Mouse (Mus musculus): ENCODE results near the gene Usp16. TPM values are rescaled to one million over a fixed set of nuclear protein-coding genes. Genes with fewer than 3 reads are reported as not detected.

The Usp16 gene
- total and polyA plus RNA-seq, 3 experiments: 66.6 to 256 (median 76.4) TPM

- DNase-seq (ENCODE audit: low read depth, low spot score): no peak
- Histone ChIP-seq H3K27ac (ENCODE audit: control insufficient read depth, low read depth, low read length) (no peak overlapping the region), H3K36me3 (ENCODE audit: control insufficient read depth in 1 of 2, insufficient read depth in 2 of 2, low read length in 2 of 2) (peaks cover 0 to 17% of the 10 kb centered on the region in 2 experiments; a peak in 2 of 4 replicates), H3K27me3 (ENCODE audit: control insufficient read depth in 1 of 2, insufficient read depth in 2 of 2, low read length in 2 of 2) (no peaks in the 10 kb centered on the region), H3K9me3 (replicated peaks; ENCODE audit: insufficient read depth, low read length) (no peaks in the 10 kb centered on the region), H3K4me3 (ENCODE audit: control insufficient read depth in 1 of 2, insufficient read depth in 1 of 2, low read depth in 2 of 2, low read length in 2 of 2) (no peak overlapping the region), H3K9ac (ENCODE audit: control insufficient read depth, low read depth, low read length, poor library complexity, severe bottlenecking) (no peak overlapping the region), H3K79me2 (ENCODE audit: control insufficient read depth, insufficient read depth, low read length, poor library complexity) (peaks cover 20% of the 10 kb centered on the region), H3K4me1 (ENCODE audit: control insufficient read depth in 1 of 2, insufficient read depth in 2 of 2, low read length in 2 of 2) (peaks cover 2 to 9% of the 10 kb centered on the region in 2 experiments; a peak in 3 of 4 replicates)
- TF ChIP-seq MAZ (IDR thresholded peaks at IDR 0.05; ENCODE audit: low read depth, low read length) (no peak), CHD2 (IDR thresholded peaks at IDR 0.05; ENCODE audit: low read length) (no peak), TBP (IDR thresholded peaks at IDR 0.05; ENCODE audit: low read depth, low read length) (no peak), CTCF (IDR thresholded peaks at IDR 0.05 in 2 of 3, conservative IDR thresholded peaks at IDR 0.05 in 1 of 3; ENCODE audit: control insufficient read depth in 1 of 3, insufficient read depth in 1 of 3, low read depth in 2 of 3, low read length in 3 of 3, poor library complexity in 1 of 3, severe bottlenecking in 1 of 3) (no peak), JUND (IDR thresholded peaks at IDR 0.05; ENCODE audit: low read depth, low read length) (no peak)
Observed at GRCm38 (mm10) chr16:87434946-87435345, 19.6 kb upstream of the Usp16 start.

- DNase-seq (ENCODE audit: low read depth, low spot score): no peak
- Histone ChIP-seq H3K27ac (ENCODE audit: control insufficient read depth, low read depth, low read length) (no peak overlapping the region), H3K9ac (ENCODE audit: control insufficient read depth, low read depth, low read length, poor library complexity, severe bottlenecking) (no peak overlapping the region), H3K27me3 (ENCODE audit: control insufficient read depth in 1 of 2, insufficient read depth in 2 of 2, low read length in 2 of 2) (no peaks in the 10 kb centered on the region), H3K4me3 (ENCODE audit: control insufficient read depth in 1 of 2, insufficient read depth in 1 of 2, low read depth in 2 of 2, low read length in 2 of 2) (no peak overlapping the region), H3K79me2 (ENCODE audit: control insufficient read depth, insufficient read depth, low read length, poor library complexity) (peaks cover 14% of the 10 kb centered on the region), H3K36me3 (ENCODE audit: control insufficient read depth in 1 of 2, insufficient read depth in 2 of 2, low read length in 2 of 2) (peaks cover 0 to 10% of the 10 kb centered on the region in 2 experiments; a peak in 2 of 4 replicates), H3K9me3 (replicated peaks; ENCODE audit: insufficient read depth, low read length) (no peaks in the 10 kb centered on the region), H3K4me1 (ENCODE audit: control insufficient read depth in 1 of 2, insufficient read depth in 2 of 2, low read length in 2 of 2) (peaks cover 2 to 6% of the 10 kb centered on the region in 2 experiments; a peak in 3 of 4 replicates)
- TF ChIP-seq MAZ (IDR thresholded peaks at IDR 0.05; ENCODE audit: low read depth, low read length) (no peak), TBP (IDR thresholded peaks at IDR 0.05; ENCODE audit: low read depth, low read length) (no peak), ZNF384 (IDR thresholded peaks at IDR 0.05; ENCODE audit: low read depth, low read length) (no peak), ZC3H11A (IDR thresholded peaks at IDR 0.05; ENCODE audit: low read depth, low read length) (no peak), SIN3A (IDR thresholded peaks at IDR 0.05; ENCODE audit: low read length) (no peak), MAX (IDR thresholded peaks at IDR 0.05; ENCODE audit: low read length) (no peak), MAFK (IDR thresholded peaks at IDR 0.05; ENCODE audit: borderline replicate concordance, low read depth, low read length) (no peak), HCFC1 (IDR thresholded peaks at IDR 0.05; ENCODE audit: low read depth, low read length) (no peak), RCOR1 (IDR thresholded peaks at IDR 0.05; ENCODE audit: low read depth, low read length) (no peak), EP300 (IDR thresholded peaks at IDR 0.05; ENCODE audit: low read depth in 1 of 2, low read length in 2 of 2) (no peak)
Observed at GRCm38 (mm10) chr16:87435411-87436205, 18.9 kb upstream of the Usp16 start.

GRCm38 (mm10) chr16:87437096-87437495 is 17.4 kb upstream of the Usp16 start:
- Histone ChIP-seq H3K4me3 (ENCODE audit: control insufficient read depth in 1 of 2, insufficient read depth in 1 of 2, low read depth in 2 of 2, low read length in 2 of 2) (no peak overlapping the region), H3K4me1 (ENCODE audit: control insufficient read depth in 1 of 2, insufficient read depth in 2 of 2, low read length in 2 of 2) (peaks cover 2 to 14% of the 10 kb centered on the region in 2 experiments), H3K27me3 (ENCODE audit: control insufficient read depth in 1 of 2, insufficient read depth in 2 of 2, low read length in 2 of 2) (no peaks in the 10 kb centered on the region), H3K9ac (ENCODE audit: control insufficient read depth, low read depth, low read length, poor library complexity, severe bottlenecking) (no peak overlapping the region), H3K36me3 (ENCODE audit: control insufficient read depth in 1 of 2, insufficient read depth in 2 of 2, low read length in 2 of 2) (peaks cover 0 to 8% of the 10 kb centered on the region in 2 experiments; a peak in 2 of 4 replicates), H3K79me2 (ENCODE audit: control insufficient read depth, insufficient read depth, low read length, poor library complexity) (peaks cover 2% of the 10 kb centered on the region), H3K9me3 (replicated peaks; ENCODE audit: insufficient read depth, low read length) (no peaks in the 10 kb centered on the region), H3K27ac (ENCODE audit: control insufficient read depth, low read depth, low read length) (no peak overlapping the region)
- no peak for DNase-seq (ENCODE audit: low read depth, low spot score)
- TF ChIP-seq POLR2AphosphoS5 (IDR thresholded peaks at IDR 0.05; ENCODE audit: borderline replicate concordance, low read depth, low read length) (no peak), CHD1 (IDR thresholded peaks at IDR 0.05; ENCODE audit: low read depth, low read length) (no peak), GABPA (IDR thresholded peaks at IDR 0.05; ENCODE audit: low read depth, low read length) (no peak), UBTF (IDR thresholded peaks at IDR 0.05; ENCODE audit: borderline replicate concordance, insufficient read depth, low read depth, low read length) (no peak), ZC3H11A (IDR thresholded peaks at IDR 0.05; ENCODE audit: low read depth, low read length) (no peak), ZMIZ1 (IDR thresholded peaks at IDR 0.05; ENCODE audit: low read depth, low read length) (no peak), SIN3A (IDR thresholded peaks at IDR 0.05; ENCODE audit: low read length) (no peak), RCOR1 (IDR thresholded peaks at IDR 0.05; ENCODE audit: low read depth, low read length) (no peak), USF1 (IDR thresholded peaks at IDR 0.05; ENCODE audit: low read depth, low read length) (no peak), NELFE (IDR thresholded peaks at IDR 0.05; ENCODE audit: low read depth, low read length) (no peak)

Data from MEL (cell line).